Mouse (Mus musculus): ENCODE data around the gene Tbx5.

Gene Tbx5

DNA sequence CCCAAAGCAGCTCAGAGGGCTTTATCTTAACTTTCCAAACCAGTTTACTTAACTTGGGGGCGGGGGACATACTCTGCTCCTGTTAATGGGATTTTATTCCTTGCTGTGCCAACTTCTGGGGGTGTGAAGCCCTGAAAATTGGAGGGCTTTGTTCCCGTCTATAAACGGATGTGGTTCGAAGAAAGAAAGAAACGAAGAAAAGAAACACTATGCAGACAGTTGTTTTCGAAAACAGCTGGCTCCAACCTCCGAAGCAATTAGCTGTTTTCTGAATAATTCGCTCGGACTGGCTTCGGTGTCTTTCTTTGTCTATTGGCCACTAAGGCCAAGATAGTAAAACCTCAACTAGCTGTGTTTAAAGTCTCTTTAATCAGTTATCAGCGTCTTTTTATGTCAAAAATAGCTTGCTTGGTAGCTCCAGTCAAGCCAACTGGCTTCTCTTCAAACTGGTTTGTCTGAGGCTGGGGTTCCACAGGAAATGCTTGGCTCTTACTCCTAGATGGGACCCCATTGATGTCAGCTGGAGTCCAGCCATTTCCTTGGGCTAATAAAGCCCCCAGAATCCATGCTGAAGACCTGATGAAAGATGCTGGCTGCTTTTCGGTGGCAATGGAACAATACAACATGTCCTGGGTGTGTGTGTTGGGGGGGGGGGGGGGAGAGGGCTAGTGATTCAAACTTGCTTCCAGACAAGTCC lies 21.3 kb upstream of the Tbx5 start:
- DNase-seq (ENCODE audit: low spot score in 2 of 2), result no peak

DNA sequence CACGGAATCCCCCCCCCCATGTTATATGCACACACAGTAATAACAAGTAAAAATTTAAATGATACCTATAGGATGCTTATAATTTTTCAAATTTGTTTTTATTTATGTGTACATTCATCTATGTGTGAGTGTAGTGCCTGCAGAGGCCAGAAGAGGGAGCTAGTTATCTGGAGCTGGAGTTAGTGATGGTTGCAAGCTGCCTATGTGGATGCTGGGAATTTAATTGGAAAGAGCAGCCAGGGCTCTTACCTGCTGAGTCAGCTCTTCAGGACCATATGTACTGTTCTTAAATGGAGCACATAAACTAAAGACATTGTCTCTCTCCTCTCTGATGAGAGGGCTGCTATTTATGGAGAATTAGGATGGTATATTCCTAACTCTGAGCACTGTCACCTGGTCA lies 17.2 kb upstream of the Tbx5 start:
- DNase-seq (ENCODE audit: low spot score in 2 of 2), result no peak

DNA sequence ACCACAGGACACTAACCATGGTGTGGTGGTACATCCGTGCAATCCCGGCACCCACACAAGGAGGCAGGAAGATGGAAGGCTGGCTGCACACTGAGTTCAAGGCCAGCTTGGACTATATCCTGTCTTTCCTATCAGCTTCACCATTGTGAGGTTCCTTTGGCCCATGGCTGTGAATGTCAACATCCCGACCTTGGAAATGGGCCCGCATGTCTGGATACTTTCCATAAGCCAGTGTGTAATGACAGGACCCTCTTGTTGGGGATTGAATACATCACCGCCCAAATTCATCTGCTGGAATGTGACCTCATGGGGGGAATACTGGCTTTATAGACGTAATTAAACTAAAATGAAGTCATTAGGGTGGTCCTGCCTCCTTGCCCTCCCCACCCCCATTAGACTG lies 12.0 kb upstream of the Tbx5 start:
- no peak for DNase-seq (ENCODE audit: low spot score in 2 of 2)

DNA sequence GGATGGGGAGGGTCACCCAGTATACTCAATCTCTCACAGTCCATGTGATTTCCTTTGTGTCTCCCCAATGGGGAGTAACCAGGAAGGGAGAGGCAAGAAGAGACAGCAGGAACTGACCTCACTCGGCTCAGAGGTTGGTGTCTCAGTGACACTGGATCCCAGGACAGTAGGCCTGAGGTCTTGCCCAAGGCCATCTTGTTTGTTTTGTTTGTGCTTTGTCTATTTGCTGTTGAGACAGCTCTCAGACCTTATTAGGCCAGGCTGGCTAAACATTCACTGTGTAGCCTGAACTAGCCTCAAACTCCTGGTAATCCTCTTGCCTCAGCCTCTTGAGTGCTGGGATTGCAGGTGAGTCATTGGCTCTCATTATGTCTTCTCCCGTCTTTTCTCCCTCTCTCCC lies 11.0 kb upstream of the Tbx5 start:
- DNase-seq (ENCODE audit: low spot score in 2 of 2), result no peak

DNA sequence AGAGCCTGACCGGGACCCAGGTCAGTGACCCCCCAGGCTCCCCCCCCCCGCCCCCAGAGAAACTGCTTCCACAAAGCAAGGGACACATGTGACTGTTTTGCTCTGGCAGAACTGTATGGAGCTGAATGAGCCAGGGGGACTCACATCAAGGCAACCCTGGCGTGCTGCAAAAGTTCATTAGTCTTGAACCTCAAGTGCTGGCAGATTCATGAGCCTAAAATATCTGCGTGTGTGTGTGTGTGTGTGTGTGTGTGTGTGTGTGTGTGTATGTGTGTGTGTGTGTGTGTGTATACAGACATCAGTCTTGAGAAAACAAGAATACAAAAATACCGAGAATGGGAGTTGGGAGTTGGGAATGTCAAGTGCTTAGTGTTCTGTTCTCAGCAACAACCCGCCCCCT lies 5.1 kb upstream of the Tbx5 start:
- DNase-seq (ENCODE audit: low spot score in 2 of 2), result no peak

DNA sequence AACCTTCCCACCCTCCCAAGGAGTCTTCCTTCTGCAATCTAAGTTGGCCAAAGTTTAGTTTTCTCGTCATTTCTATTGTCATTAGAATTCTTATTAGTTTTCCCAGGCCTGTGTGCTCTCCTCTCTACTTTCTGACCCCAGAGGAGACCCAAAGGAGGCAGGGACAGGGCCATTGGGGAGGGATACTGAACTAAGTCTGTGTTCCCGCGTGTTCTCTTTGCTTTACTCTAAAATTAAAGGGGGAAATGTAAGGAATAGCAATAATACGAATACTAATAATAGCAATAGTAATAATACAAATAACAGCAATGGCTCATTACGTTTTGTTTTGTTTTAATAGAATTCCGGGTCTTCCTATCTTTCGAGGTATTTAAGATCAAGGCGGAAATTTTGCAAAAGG lies 1.9 kb upstream of the Tbx5 start:
- no peak for DNase-seq (ENCODE audit: low spot score in 2 of 2)

DNA sequence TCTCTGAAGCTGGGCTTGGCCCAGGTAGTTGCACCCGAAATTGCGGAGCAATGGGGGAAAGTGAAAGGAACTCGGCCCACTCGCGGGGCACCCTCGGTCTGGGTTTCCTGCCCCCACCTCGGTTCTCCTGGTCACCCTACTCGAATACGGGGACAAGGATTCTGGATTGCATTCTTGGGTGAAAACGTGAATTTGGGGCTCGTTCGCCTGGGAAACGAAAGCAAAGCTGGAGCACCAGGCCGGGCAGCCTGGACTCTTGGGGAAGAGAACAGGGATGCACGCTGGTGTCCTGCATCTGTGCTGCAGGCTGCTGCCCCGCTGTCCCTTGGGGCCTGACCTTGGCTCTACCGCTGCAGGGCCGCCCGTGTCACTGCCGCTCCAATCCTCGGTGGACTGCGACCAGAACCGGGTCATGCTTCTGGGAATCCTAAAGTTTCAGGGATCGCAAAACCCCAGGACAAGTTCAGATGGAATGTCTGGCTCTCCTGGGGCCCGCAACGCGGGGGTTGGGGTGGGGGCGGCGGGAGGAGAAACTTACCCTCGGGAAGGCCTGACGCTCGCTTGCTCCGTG lies 1.2 kb upstream of the Tbx5 start:
- DNase-seq (ENCODE audit: low spot score in 2 of 2), result no peak

DNA sequence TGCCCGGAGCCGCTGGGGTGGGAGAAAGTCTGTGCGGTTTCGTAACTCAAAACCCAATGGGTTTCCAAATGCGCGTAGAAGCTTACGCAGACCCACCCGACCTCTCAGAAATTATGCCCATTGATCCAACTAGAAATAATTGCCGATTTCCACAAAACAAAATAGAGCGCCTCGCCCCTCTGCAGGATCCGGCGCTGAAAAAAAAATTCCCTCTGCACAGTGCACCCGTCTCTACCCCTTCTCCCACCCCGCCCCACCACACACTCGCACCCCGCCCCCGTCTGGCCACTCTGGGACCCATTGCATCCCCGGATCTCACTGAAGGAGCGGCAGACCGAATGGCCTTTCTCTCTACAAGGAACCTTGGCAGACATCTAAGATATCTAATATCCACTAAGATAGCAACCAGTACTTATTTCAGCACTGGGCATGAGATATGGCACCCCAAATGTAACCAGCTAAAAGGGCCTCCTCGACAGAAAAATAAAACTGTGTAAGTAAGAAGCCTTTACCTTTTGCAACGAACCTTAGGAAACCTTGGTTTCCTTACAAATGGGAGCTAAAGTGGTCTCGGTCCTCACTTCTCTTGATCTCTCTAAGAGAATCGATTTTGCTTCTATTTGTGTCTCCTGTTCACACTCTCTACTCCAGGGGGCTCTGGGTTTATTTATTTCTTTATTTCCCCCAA lies 533 bp upstream of the Tbx5 start:
- DNase-seq (ENCODE audit: low spot score in 2 of 2), result no peak

DNA sequence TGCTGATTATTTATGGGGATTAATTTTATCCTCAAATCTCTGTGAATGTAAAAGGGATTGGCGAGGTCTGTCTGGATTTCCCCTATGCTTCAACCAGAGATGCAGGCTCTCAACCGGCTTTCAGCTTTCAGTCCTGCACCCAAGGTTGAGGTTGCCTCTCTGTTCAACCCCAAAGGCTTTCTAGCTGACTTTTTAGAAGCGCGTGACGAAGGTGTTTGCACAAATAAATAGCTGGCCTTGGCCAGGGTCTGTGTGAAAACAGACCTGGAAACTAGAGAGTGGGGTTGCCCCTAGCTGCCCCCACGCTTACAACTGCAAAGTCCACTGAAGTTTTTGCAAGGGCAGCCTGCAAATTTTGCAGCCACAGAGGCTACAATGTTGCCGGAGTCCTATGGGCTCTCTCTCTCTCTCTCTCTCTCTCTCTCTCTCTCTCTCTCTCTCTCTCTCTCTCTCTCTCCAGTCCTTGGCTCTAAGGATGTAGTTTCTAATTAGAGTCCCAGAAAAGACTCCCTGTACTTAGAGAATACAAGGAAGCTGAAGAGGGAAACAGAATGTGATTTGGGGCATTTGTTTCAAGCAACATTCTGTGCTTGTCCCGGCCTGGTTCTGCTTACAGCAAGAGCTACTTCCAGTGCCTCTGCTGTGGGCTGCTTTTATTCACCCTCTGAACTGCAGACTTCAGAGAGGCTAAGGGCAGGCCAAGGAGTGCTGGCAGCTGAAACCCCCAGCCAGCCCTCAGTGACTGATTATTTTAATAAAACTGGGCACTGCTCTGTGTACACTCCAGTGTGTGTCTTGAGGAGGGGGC lies 959 bp downstream of the Tbx5 start:
- DNase-seq (ENCODE audit: low spot score in 2 of 2), result no peak

DNA sequence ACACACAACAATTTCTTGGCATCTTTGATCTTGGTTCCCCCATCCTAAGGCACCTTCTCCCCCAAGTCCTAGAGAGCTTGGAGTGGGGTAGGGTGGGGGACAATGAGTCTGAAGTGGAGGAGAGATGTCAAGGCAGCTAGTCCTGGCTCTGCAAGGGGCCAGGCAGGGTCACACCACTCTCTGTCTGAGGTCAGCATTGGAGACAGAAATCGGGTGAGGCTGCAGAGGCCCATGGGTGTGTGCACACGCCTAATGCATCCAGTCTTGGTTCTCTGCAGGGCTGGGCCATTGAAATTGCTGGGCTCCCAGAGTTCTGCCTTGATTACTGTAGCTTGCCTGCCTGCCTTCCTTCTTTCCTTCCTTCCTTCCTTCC lies 1.5 kb downstream of the Tbx5 start:
- DNase-seq (ENCODE audit: low spot score in 2 of 2), result no peak

DNA sequence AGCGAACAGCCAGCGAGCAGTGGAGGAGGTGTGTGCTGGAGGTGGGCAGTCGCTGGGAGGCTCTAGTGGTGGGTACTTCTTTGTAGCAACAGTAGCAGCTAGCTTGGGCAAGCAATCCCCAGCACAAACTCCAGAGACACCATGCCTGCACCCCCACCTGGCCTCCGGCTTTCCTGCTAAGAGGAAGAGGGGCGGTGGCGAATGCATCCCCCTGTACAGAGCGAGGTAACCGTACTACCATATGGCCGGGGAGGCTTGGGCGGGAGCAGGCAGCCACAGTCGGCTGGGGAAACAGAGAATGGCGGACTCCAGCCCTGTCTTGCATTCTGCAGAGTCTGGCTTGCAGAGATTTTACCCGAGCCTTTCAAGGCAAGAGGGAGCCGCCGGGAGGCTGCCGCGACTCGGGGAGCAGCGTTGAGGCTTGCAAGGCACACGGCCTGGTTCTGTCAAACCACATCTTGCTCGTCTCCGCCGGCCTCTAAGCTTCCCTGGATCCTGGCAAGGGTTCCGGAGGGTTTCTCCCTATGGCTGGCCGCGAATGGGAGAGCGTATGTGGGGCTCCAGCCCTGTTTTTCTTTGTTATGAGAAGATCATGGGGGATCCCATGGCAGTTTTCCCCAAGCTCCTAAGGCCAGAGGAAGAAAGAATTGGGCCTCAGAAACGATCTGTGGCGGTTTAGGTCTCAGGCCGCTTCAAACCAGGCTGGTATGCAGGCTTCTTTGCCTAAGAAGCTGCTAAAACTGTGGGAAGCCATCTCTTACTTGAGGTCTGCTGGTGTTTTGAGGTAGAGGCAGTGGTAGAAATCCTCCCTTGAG lies 2.8 kb downstream of the Tbx5 start:
- no peak for DNase-seq (ENCODE audit: low spot score in 2 of 2)

DNA sequence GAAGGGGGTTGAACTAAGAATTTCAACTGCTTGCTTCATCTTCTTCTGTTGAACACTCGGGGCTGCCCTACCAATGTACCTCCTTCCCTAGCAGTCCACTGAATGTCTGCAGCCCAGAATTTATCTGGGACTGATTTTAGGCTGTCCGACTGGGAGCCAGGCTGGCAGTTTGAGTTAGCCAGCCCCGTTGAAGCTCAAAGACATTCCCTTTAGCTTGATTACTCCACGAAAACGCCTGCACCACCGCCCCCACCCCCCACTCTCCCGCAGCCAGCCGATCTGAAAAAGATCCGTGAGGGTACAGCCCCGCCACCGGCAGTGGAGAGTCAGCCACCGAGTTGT lies 3.4 kb downstream of the Tbx5 start:
- DNase-seq (ENCODE audit: low spot score in 2 of 2), result no peak

DNA sequence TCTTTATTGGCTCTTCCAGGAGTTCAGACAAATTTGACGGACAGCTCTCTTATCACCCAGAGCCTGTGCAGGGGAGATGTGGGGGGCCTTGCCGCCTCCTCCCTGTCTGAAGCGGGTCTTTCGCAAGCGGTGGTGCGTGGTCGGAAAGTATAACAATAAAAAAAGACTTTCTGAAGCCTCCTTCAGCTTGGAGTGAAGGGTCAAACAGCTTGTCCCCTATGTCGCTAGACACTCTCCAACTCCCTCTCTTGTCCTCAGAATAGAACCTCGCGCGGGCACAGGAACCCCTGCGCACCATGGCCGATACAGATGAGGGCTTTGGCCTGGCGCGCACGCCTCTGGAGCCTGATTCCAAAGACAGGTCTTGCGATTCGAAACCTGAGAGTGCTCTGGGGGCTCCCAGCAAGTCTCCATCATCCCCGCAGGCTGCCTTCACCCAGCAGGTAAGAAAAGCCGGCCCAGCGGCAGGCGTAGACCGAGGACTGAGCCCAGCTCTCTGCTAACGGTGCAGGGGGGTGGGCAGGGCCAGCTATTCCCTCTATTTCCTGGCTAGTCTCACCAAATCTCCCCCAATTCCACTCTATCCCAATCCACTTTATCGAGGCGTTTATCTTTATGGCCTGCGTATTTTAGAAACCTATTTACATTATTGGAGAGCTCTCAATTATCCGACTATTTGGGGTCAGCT lies 4.3 kb downstream of the Tbx5 start:
- DNase-seq (ENCODE audit: low spot score in 2 of 2), result no peak

DNA sequence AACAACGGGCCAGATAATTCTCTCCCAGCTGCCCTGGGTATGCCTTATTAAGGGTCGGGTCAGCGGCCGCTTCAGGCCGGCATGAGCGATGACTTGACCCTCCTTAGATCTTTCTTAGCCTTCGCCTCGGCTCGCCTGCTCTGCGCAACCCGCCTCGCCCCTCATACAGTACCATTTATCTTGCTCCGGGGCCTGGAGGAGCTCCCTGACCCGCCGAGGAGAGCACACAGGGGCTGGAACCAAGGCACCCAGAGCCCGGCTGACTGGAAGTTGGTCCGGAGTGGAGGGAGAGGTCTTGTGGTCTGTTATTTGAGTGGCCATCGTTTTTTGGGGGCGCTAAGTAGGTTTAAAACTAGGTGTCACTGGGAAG lies 4.8 kb downstream of the Tbx5 start:
- DNase-seq (ENCODE audit: low spot score in 2 of 2), result no peak

DNA sequence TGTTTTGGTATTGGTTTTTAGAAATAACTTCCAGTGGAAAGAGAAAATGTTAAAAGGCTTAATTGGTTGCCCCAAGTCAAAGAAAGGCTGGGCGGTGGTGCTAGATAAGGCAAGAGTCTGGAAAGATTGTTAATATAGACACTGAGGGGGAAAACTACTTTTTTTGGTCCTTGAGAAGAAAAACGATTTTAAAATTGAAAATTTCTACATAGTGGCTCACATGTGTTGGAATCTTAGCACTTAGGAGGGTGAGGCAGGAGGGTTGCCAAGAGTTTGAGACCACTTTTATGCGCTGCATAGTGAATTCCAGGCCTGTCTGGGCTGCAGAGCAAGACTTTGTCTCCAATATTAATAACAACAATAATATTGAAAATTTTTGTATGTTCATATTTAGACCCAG lies 5.4 kb downstream of the Tbx5 start:
- DNase-seq (ENCODE audit: low spot score in 2 of 2), result no peak

DNA sequence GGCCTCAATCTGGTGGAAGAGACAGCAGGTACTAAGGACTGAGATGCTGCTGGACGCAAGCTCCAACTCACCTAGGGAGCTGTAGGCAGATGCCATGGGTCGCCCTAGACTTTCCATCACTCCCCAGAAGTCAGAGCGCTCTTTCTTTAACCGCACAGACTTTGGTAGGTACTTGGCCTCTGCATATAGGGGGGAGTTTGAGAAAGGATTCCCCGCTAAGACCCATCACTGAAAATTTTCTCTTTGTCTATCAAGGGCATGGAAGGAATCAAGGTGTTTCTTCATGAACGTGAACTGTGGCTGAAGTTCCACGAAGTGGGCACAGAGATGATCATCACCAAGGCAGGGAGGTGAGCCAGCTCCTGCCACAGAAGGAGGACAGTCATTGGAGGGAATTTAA lies 6.0 kb downstream of the Tbx5 start:
- DNase-seq (ENCODE audit: low spot score in 2 of 2), result no peak

DNA sequence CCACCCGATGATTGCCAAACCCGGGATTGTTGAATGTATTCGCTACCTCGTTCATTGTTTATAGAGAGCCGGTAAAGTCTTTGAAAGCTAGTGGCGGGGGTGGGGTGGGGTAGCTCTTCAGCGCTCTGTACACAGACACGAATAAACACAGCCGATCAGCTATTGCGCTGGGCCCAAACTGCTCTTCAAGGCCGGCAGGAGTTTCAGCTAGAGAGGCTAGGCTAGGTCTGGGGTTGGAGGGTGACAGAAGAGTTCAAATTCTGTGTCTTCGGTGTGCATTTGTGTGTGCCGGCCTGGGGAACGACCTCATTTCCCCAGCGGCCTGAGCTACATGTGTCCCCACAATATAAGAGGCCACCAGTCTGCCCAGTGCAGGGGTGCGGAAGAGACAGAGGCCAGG lies 6.7 kb downstream of the Tbx5 start:
- DNase-seq (ENCODE audit: low spot score in 2 of 2), result no peak

DNA sequence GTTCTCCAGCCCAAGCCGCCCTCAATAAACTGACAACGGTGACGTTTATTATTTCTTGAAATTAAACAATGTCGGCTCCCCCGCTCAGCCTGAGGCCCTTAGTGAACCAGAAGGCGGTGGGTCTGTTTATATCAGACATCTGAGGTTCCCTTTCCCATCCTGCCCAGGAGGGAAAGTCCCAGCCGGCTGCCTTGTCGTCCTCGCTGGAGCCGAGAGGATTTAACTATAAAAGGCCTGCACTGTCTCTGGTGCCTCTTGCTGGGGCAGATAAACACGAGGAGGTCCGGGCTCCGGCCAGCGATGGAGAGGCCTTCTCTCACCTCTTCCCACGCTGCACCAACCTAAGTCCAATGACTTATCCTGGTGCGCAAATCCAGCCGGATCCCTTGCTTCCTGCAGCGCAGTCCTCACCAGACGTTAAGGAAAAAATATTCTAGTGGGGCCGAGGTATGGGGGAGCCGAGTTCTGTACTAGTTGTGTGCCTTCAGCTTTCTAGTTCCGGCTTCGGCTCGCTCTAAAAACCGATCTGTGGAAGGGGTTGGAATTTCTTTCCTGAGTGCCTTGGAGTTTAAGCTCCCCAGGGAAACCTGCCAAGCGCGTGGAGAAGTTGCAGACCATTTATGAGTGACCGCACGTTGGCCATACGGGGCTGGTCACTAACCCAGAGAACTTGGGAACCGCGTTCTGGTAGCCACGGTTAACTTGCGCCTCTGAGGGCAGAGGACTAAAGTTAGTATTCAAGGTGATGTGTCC lies 7.3 kb downstream of the Tbx5 start:
- no peak for DNase-seq (ENCODE audit: low spot score in 2 of 2)

DNA sequence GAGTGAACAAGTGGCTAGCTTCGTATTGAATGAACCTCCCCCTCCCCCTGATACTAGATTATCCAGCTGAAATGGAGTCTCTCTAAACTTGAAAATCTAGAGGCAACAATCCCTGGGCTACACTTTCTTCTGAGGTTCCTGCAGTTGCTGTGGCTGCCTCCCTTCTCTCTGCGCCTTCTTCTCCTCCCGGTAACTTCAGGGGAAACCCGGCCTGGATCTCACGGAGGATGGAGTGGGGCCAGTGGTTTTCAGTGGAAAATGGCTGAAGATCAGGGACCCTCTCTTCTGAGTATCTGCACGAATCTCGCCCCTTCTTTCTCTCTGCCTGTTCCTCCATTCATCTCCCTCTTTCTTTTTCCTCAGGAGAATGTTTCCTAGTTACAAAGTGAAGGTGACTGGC lies 7.9 kb downstream of the Tbx5 start:
- DNase-seq (ENCODE audit: low spot score in 2 of 2), result no peak

DNA sequence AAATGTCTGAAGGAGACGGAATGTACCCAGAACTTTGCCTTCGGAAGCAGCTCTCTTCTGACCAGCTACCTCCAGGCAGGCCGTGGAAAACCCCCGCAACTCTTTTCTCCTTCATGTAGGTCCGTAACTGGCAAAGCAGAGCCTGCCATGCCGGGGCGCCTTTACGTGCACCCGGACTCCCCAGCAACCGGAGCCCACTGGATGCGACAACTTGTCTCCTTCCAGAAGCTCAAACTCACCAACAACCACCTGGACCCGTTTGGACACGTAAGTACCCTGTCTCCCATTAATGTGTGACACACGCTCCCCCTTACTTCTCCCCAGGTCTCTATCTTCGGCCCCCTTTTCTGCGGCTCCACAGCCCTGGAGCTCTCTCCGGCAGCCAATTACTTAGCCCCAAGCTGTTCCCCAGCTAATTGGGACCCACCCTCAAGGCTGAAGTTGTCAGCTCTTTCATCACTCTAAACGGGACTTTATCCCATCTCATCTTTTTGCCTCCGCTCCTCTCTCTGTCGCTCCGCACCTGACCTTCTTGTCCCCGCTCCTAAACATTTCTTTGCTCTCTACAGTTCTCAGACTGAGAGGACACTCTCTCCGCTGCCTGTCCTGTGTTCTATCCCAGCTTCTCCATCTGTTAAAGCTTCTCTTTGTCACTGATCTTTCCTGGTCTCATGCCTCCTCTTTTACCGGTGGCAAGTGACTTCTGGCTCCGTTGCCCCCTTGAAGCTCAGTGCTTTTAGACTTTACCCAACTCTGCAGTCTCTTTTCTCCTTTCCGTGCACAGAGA lies 9.4 kb downstream of the Tbx5 start:
- no peak for DNase-seq (ENCODE audit: low spot score in 2 of 2)

All from frontal cortex, postnatal 25 days (tissue).